Mouse (Mus musculus) brown adipose tissue, adult 24 weeks (tissue): Measurements from ENCODE around the gene Kcnk3. TPM values are rescaled to one million over a fixed set of nuclear protein-coding genes. Genes with fewer than 3 reads are reported as not detected.

Experiments
- H3K27ac ChIP-seq: fragments of 200-500 bp; replicated peaks from 2 replicates; pipeline ENCODE4 v1.5.1; 2012; ENCODE audit warnings: low read depth, mild to moderate bottlenecking, low read length
- H3K4me1 ChIP-seq: fragments of 200-500 bp; 2 replicates; pipeline ENCODE4 v1.6.1; 2012; ENCODE audit warnings: low read length, mixed read lengths; ENCODE audit not compliant: control insufficient read depth, insufficient read depth, insufficient read length
- H3K4me3 ChIP-seq: fragments of 200-500 bp; 2 replicates; pipeline ENCODE4 v1.5.1; 2012; ENCODE audit warnings: low read depth, mild to moderate bottlenecking, low read length, moderate library complexity; ENCODE audit not compliant: insufficient read depth
- polyA plus RNA-seq: library from polyadenylated mRNA; stranded (reverse); fragments of >200 nt; gene quantifications from 2 replicates; pipeline ENCODE4 v1.2.4, GENCODE M21; 2012; ENCODE audit not compliant: missing spikeins, insufficient read depth, insufficient read length

The Kcnk3 gene
- polyA plus RNA-seq, 1 experiment = 118 TPM

GRCm38 (mm10) chr5:30625379-30625778 is 37.4 kb downstream of the Kcnk3 start:
- H3K27ac ChIP-seq = peak overlapping the region; percentile 41

GRCm38 (mm10) chr5:30626331-30627105 is 38.5 kb downstream of the Kcnk3 start:
- Histone ChIP-seq H3K4me3 (no peak overlapping the region), H3K4me1 (peaks cover 6% of the 10 kb centered on the region), H3K27ac (no peak overlapping the region; the same call in 1 of the 2 replicates)

More at GRCm38 (mm10) chr5:30625379-30625778, 37.4 kb downstream of the Kcnk3 start:
- Histone ChIP-seq H3K4me3 (no peak overlapping the region), H3K4me1 (peaks cover 8% of the 10 kb centered on the region)

GRCm38 (mm10) chr5:30628511-30628910 is 40.5 kb downstream of the Kcnk3 start:
- H3K4me1 ChIP-seq = peaks cover 6% of the 10 kb centered on the region
- 0 out of 2 replicates have a peak overlapping the region, but pooled peaks have one; percentile 39 for H3K27ac ChIP-seq
- no peak overlapping the region for H3K4me3 ChIP-seq

- Histone ChIP-seq H3K4me1 (no peaks in the 10 kb centered on the region; the same call in none of the 2 replicates), H3K27ac (no peak overlapping the region), H3K4me3 (no peak overlapping the region)
Measured at GRCm38 (mm10) chr5:30630401-30630800, 42.4 kb downstream of the Kcnk3 start.

GRCm38 (mm10) chr5:30632134-30632533 is 44.2 kb downstream of the Kcnk3 start:
- Histone ChIP-seq H3K4me3 (no peak overlapping the region), H3K4me1 (peaks cover 2% of the 10 kb centered on the region; the same call in 1 of the 2 replicates), H3K27ac (no peak overlapping the region)

- Histone ChIP-seq H3K4me3 (no peak overlapping the region), H3K27ac (no peak overlapping the region), H3K4me1 (0 out of 2 replicates have a peak, but pooled peaks cover 2% of the 10 kb centered on the region)
Measured at GRCm38 (mm10) chr5:30636994-30637393, 49.0 kb downstream of the Kcnk3 start.

DNA sequence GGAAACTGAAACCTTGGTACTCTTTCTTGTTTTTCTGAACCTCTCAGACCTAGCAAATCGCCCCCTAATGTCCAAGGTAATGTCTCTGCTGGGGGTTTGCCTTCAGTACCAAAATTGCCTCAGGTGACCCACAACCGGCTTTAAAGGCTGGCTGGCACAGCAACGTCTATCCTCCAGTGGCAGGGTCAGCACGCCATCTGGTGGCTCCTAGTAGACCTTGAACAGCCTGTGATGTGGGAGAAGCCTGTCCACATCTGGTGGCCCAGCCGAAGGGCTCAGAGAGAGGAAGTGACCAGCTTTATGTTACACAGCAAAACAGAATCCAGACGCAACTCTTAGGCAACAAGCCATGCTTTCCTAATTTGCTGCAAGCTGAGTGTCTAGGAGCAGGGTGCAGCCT is 50.1 kb downstream of the Kcnk3 start:
- no peak overlapping the region for H3K27ac ChIP-seq
- 0 out of 2 replicates have a peak, but pooled peaks cover 2% of the 10 kb centered on the region for H3K4me1 ChIP-seq
- H3K4me3 ChIP-seq = no peak overlapping the region

- no peak overlapping the region for H3K27ac ChIP-seq
- H3K4me3 ChIP-seq = no peak overlapping the region
- H3K4me1 ChIP-seq = peaks cover 2% of the 10 kb centered on the region; the same call in 1 of the 2 replicates
Measured at GRCm38 (mm10) chr5:30643477-30644179, 55.7 kb downstream of the Kcnk3 start.

- Histone ChIP-seq H3K4me3 (no peak overlapping the region), H3K4me1 (peaks cover 7% of the 10 kb centered on the region), H3K27ac (no peak overlapping the region)
Measured at GRCm38 (mm10) chr5:30646036-30646435, 58.1 kb downstream of the Kcnk3 start.

DNA sequence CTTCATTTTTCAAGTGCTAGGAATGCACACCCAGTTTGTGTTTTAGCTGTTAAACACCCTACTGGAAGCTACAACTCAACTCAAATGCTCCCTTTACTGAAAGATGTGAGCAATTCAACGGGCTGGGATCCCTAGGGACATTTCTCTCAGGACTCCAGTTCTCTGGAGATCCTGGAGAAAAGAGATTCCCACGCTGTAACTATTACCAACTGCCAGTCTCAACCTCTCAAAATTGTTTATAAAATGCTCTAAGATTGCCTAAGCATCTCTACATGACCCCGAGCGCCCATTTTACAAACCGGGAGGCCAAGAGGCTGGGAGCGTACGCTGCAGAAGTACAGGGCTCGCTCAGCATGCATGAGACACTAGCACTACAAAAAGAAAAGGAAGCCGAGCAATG is 59.4 kb downstream of the Kcnk3 start:
- Histone ChIP-seq H3K4me3 (peak overlapping the region; percentile 100), H3K4me1 (peaks cover 8% of the 10 kb centered on the region), H3K27ac (peak overlapping the region; percentile 76)

DNA sequence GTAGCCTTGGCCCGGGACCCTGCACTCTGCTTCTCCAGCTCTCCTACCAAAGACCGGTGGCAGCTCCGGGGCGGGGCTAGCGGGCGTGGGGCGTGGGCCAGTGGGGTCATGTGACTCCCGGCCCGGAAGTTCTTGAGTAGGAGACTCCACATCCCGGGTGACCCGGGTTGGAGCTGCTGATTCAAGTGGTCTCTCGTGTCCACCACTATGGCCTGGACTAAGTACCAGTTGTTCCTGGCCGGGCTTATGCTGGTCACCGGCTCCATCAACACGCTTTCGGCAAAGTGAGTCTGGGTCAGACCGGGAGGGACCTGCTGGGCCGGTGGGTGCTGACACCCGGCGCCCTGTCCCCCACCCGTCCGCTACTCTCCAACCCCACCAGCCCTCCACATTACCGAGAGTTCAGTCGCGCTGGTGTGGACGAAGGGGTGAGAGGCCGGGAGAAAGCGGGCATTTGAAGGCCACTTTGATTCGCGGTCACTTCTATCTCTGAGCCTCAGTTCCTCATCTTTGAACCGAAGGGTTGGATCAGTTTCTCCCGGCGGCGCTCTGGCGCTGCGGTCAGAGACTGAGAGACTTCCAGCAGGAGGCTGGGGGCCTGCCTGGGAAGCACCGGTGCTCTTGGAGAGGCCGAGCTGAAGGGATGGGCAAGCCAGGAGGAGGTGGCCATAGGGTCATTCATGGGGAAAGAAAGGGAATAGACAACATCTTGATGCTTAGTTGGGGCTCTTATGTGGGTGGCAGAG is 60.0 kb downstream of the Kcnk3 start, which contains the start of gene Slc35f6:
Gene Slc35f6, plus strand, starts transcription at position 119 of the 746 bp plus-strand sequence.
- Histone ChIP-seq H3K27ac (peak within 1 kb of the TSS; percentile 85), H3K4me3 (peak within 1 kb of the TSS; percentile 100), H3K4me1 (peaks cover 8% of the 10 kb centered on the region)

- Histone ChIP-seq H3K27ac (0 out of 2 replicates have a peak overlapping the region, but pooled peaks have one; percentile 25), H3K4me1 (peaks cover 14% of the 10 kb centered on the region), H3K4me3 (peak overlapping the region; percentile 9; the same call in 1 of the 2 replicates)
Measured at GRCm38 (mm10) chr5:30649558-30649957, 61.6 kb downstream of the Kcnk3 start.

- Histone ChIP-seq H3K4me3 (no peak overlapping the region), H3K4me1 (peaks cover 14% of the 10 kb centered on the region), H3K27ac (peak overlapping the region; percentile 54; the same call in 1 of the 2 replicates)
Measured at GRCm38 (mm10) chr5:30650756-30651155, 62.8 kb downstream of the Kcnk3 start.

GRCm38 (mm10) chr5:30651554-30651953 is 63.6 kb downstream of the Kcnk3 start:
- Histone ChIP-seq H3K4me3 (no peak overlapping the region), H3K27ac (peak overlapping the region; percentile 54; the same call in 1 of the 2 replicates), H3K4me1 (peaks cover 14% of the 10 kb centered on the region)

GRCm38 (mm10) chr5:30653246-30653645 is 65.3 kb downstream of the Kcnk3 start:
- no peak overlapping the region for H3K27ac ChIP-seq
- peaks cover 14% of the 10 kb centered on the region for H3K4me1 ChIP-seq
- no peak overlapping the region for H3K4me3 ChIP-seq
